Mouse (Mus musculus) midbrain, embryonic 10.5 days (tissue): Measurements from ENCODE around the gene H2al3. TPM values are rescaled to one million over a fixed set of nuclear protein-coding genes. Genes with fewer than 3 reads are reported as not detected.

ENCODE experiments used
- DNase-seq: peaks from one replicate; pipeline ENCODE4 v3.0.0-alpha.2; 2017; ENCODE audit warnings: low spot score
- H3K27ac ChIP-seq: fragments of 300-500 bp; sonication (generic); replicated peaks from 2 replicates; pipeline ENCODE4 v1.5.1; 2016; ENCODE audit warnings: mild to moderate bottlenecking
- H3K27me3 ChIP-seq: fragments of 300-500 bp; sonication (generic); 2 replicates; pipeline ENCODE4 v1.6.1; 2016; ENCODE audit warnings: low read depth, mild to moderate bottlenecking; ENCODE audit not compliant: poor library complexity, severe bottlenecking
- H3K36me3 ChIP-seq: fragments of 300-500 bp; sonication (generic); 2 replicates; pipeline ENCODE4 v1.6.1; 2016; ENCODE audit warnings: mild to moderate bottlenecking, moderate library complexity
- H3K4me1 ChIP-seq: fragments of 300-500 bp; sonication (generic); 2 replicates; pipeline ENCODE4 v1.6.1; 2016
- H3K4me3 ChIP-seq: fragments of 300-500 bp; sonication (generic); 2 replicates; pipeline ENCODE4 v1.5.1; 2016; ENCODE audit warnings: mild to moderate bottlenecking, moderate library complexity
- H3K9me3 ChIP-seq: fragments of 300-500 bp; sonication (generic); replicated peaks from 2 replicates; pipeline ENCODE4 v1.6.1; 2016; ENCODE audit warnings: mild to moderate bottlenecking
- WGBS: fragments of 180-500 bp; shearing (Covaris S2); methylation state at CpG from one replicate; pipeline ENCODE4 v1.1.7; 2016; 5-methylcytosine and 5-hydroxymethylcytosine counted together
- polyA plus RNA-seq: library from polyadenylated mRNA; unstranded; fragments of >200 nt; fragmentation: Nextera tagmentation; extraction: Ambion mirVana; gene quantifications from 2 replicates; pipeline ENCODE4 v1.2.1, GENCODE M21; 2016

Gene H2al3
- polyA plus RNA-seq = not detected in 2 replicates

DNA sequence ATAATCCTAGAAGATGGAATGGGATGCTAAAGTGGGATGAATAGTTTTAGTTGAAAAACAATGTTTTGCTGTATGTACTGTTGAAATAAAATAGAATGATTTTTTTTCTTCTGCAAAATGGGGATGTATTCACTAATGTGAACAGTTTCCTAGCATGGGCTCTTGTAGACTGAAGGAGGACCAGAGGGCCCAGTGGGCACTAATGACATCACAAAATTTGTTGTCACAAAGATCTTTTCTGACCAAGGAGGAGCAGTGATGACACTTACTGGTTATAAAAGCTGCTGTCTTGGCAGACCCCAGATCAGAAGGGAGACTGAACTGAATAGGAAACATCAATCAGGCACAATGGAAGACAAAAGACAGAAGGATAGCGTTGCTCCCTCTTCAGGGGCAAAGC lies at the start of gene H2al3:
TSS of gene H2al3 (plus strand) at position 301 of the 400 bp plus-strand sequence.
- Histone ChIP-seq H3K4me3 (no peak within 1 kb of the TSS), H3K36me3 (no peaks in the 10 kb centered on the region)
- WGBS = 50% methylated on average over 1 of the region's 1 CpGs

DNA sequence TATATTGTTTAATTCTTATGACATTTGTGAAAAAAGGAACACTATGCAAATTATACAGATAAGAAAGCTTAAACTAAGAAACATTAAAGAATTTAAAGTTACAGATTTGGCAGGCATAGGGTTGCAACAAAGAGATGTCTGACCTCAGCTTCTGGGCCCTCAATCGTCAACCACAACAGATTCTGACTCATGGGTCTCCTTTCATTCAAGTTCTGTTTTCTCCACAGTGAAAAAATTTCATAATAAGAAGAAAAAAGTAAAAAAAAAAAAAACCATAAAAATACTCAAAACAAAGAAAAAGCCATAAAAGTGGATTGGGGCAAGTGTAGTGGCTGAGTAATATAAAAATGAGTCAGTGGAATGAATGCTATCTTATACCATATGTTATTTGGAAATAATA lies 39.4 kb upstream of the H2al3 start:
- 84% methylated on average over 1 of the region's 1 CpGs for WGBS

More for the DNA sequence above, at the start of gene H2al3:
- no peak for DNase-seq
- H3K4me1 ChIP-seq = no peaks in the 10 kb centered on the region
- no peaks in the 10 kb centered on the region for H3K27me3 ChIP-seq
- no peak within 1 kb of the TSS for H3K27ac ChIP-seq
- H3K9me3 ChIP-seq = no peaks in the 10 kb centered on the region

DNA sequence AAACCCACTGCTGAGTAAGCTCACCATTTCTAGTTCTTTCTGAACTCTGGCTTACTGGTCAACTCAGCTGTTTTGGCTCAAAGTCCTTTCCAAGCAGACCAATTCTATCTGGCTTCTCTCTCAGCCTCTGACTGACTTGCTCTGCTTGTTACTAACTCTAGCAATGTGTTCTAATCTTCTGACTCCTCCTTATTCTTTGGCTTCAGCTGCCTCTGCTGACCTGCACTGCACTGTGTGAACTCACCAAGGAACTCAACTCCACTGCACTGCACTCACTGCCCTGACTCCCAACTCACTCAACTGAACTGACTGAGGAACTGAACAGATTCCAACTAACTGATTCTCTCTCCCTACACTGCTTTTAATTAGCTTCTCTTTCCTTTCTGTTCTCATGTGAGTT lies 37.0 kb upstream of the H2al3 start:
- no peak for DNase-seq
- no peaks in the 10 kb centered on the region for H3K27me3 ChIP-seq
- H3K4me1 ChIP-seq = no peaks in the 10 kb centered on the region
- H3K27ac ChIP-seq = no peak overlapping the region
- H3K36me3 ChIP-seq = no peaks in the 10 kb centered on the region
- H3K4me3 ChIP-seq = no peak overlapping the region
- H3K9me3 ChIP-seq = no peaks in the 10 kb centered on the region

More for the DNA sequence above, 39.4 kb upstream of the H2al3 start:
- Histone ChIP-seq H3K9me3 (no peaks in the 10 kb centered on the region), H3K4me3 (no peak overlapping the region), H3K27ac (no peak overlapping the region), H3K27me3 (no peaks in the 10 kb centered on the region), H3K36me3 (no peaks in the 10 kb centered on the region), H3K4me1 (no peaks in the 10 kb centered on the region)
- DNase-seq = no peak

DNA sequence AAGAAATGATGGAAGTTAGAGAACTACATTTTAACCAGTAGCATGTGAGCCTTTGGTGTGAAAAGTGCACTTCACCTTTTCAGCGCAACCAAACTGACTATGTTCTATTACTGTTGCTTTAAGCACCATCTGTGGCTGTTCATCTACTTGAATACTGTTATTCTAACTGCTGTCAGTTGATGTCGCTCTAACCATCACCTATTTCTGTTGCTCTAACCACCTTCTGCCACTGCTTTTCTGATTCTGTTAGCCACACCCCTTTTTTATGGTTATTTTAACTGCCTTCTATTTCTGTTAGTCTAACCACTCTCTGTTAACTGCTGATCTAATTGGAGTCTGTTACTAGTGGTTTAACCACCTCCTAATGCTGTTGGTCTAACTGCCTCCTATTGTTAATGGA lies 14.7 kb upstream of the H2al3 start:
- no peak for DNase-seq
- no peaks in the 10 kb centered on the region for H3K36me3 ChIP-seq
- H3K4me3 ChIP-seq = no peak overlapping the region
- no peaks in the 10 kb centered on the region for H3K27me3 ChIP-seq
- H3K9me3 ChIP-seq = no peaks in the 10 kb centered on the region
- H3K4me1 ChIP-seq = no peaks in the 10 kb centered on the region
- H3K27ac ChIP-seq = no peak overlapping the region
- 70% methylated on average over 2 of the region's 2 CpGs for WGBS

DNA sequence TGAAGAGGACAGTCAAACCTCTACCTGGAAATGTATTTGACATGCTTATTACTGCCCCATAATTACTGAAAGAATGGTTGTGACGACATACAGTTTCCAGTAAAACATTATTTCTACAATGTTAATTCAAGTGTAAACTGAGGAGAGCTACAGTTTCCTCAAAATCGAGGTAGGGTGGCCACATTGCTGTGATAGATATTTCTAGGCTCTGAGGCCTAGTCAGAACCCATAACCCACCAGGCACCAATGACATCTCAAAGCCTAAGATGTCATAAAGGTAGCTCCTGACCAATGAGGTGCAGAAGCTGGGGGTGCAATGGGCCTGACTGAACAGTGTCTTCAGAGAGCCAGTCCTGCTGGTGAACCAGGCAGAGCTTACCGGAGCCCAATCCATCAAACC lies 2.9 kb upstream of the H2al3 start, which contains the start of gene Hypm:
TSS of gene Hypm (plus strand) at position 301 of the 400 bp plus-strand sequence.
- DNase-seq = no peak
- no peaks in the 10 kb centered on the region for H3K9me3 ChIP-seq
- no peaks in the 10 kb centered on the region for H3K4me1 ChIP-seq
- 77% methylated on average over 3 of the region's 3 CpGs for WGBS
- H3K4me3 ChIP-seq = no peak within 1 kb of the TSS
- H3K27ac ChIP-seq = no peak within 1 kb of the TSS
- no peaks in the 10 kb centered on the region for H3K36me3 ChIP-seq
- no peaks in the 10 kb centered on the region for H3K27me3 ChIP-seq

DNA sequence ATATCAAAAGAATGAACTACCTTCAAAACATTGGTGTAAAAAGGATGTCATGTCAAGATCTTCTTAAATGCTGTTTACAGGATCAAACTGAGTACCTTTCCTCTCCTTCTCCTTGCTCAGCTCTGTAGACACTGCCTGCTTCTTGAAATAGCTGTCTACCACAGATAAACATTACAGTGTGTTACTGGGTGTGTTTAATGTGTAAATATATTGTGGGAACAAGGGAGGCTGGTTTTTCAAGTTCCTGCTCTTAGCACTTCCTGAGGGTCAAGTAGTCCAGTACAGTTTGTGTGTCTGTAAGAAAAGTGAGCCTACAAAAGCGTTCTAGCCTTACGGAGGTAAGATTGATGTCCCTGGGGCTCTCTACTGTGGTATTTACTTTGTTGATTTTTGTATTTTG lies 12.4 kb downstream of the H2al3 start:
- Histone ChIP-seq H3K4me3 (no peak overlapping the region), H3K27me3 (no peaks in the 10 kb centered on the region), H3K9me3 (no peaks in the 10 kb centered on the region), H3K27ac (no peak overlapping the region), H3K36me3 (no peaks in the 10 kb centered on the region), H3K4me1 (no peaks in the 10 kb centered on the region)
- WGBS = 93% methylated on average over 2 of the region's 2 CpGs
- no peak for DNase-seq

DNA sequence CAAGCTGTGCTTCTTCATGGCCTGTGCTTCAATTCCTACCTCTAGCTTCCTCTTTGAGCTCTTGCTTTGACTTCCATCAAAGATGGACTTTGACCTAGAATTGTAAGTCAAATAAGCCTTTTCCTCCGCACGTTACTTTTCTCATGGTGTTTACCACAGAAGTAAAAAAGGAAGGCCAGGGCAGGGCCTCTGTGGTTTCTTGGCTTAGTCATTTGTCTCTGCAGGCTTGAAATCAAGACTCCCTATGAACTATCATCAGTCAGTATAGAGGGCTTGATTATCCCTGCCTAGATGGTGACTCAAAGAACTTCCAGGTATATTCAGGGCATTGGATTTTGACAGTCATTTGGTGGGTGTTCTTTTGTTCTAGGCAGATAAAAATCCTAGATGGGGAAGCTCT lies 26.0 kb downstream of the H2al3 start:
- no peak overlapping the region for H3K27ac ChIP-seq
- no peaks in the 10 kb centered on the region for H3K27me3 ChIP-seq
- H3K4me3 ChIP-seq = no peak overlapping the region
- no peak for DNase-seq
- H3K36me3 ChIP-seq = no peaks in the 10 kb centered on the region
- H3K9me3 ChIP-seq = no peaks in the 10 kb centered on the region
- H3K4me1 ChIP-seq = no peaks in the 10 kb centered on the region
- WGBS = 88% methylated on average over 2 of the region's 2 CpGs

DNA sequence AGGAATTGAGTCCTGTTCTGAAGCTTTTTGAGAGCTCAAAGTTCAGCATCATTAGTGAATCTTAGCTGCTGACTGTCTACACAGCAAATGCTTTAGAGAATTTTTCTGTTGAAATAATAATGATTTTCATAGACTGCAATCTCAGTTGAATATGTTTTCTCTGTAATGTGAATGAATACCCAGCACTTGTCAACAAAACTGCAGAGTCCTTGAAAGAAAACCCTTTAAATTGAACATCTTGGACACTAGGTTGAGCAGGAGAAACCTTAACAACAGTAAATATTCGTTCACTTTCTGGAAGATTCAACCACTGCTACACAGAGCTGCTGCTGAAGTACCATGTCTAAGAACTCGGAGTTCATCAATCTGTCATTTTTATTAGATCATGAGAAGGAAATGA lies 35.8 kb downstream of the H2al3 start, which contains the start of gene Sytl5:
TSS of gene Sytl5 (plus strand) at position 301 of the 400 bp plus-strand sequence.
- H3K4me1 ChIP-seq = no peaks in the 10 kb centered on the region
- WGBS = 75% methylated on average over 2 of the region's 2 CpGs

More for the DNA sequence above, 35.8 kb downstream of the H2al3 start, which contains the start of gene Sytl5:
- no peak for DNase-seq
- H3K9me3 ChIP-seq = no peaks in the 10 kb centered on the region
- H3K36me3 ChIP-seq = no peaks in the 10 kb centered on the region
- no peaks in the 10 kb centered on the region for H3K27me3 ChIP-seq
- H3K4me3 ChIP-seq = no peak within 1 kb of the TSS
- H3K27ac ChIP-seq = no peak within 1 kb of the TSS

Other genes with a start within 250 kb of the H2al3 start
- 17.2 and 18.9 TPM in 2 replicates for gene Dynlt3, start 186.7 kb upstream of the H2al3 start, polyA plus RNA-seq
- gene Hypm, start 2.8 kb upstream of the H2al3 start, polyA plus RNA-seq = not detected in 2 replicates
- 0.15 and 0.20 TPM in 2 replicates for gene Sytl5, start 35.9 kb downstream of the H2al3 start, polyA plus RNA-seq